Mouse (Mus musculus): ENCODE measurements at regions not wholly inside any gene's neighbourhood (a gene's known extent, or its start where the extent isn't known, plus 50 kb on each side); places are given as distances from the start of the nearest gene placed in this dataset.
"Not testable (repeated sequence)": the region's sequence is repeated elsewhere in the genome, so short reads cannot be mapped to it uniquely, and the experiment has no call there.

DNA sequence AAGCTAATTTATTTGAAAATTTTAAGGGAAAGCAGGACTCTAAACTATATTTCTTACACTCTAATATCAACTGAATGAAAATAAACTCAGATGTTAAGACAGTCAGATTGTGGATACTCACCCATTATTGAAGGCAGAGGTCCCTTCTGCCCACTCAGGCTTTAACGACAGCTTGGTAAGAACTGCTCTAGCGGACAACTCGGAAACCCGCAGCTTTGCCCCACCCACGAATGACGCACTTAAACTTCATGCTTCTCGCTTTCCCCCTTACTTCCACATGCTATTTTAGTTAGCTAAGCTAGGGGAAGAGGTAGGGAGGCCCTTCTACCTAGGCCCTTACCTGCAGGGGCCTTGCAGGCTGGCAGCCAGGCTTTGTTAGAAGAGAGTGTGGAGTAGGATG, 50.8 kb upstream of the Elmo1 start:
- H3K4me2 ChIP-seq = no peak overlapping the region
- ATAC-seq (ENCODE audit: insufficient read depth) = no peak
- 0 out of 2 replicates have a peak, but pooled peaks cover 6% of the 10 kb centered on the region for H3K4me1 ChIP-seq (ENCODE audit: insufficient read depth)
- no peak for TF ChIP-seq CTCF (IDR thresholded peaks at IDR 0.05; ENCODE audit: low read depth)
- no peaks in the 10 kb centered on the region for H3K27me3 ChIP-seq (ENCODE audit: insufficient read depth, low read length)
- DNase-seq = no peak
- H3K27ac ChIP-seq (ENCODE audit: low read depth) = no peak overlapping the region
- no peaks in the 10 kb centered on the region for H3K36me3 ChIP-seq (ENCODE audit: insufficient read depth)
- no peak overlapping the region for H3K4me3 ChIP-seq (ENCODE audit: low read depth, low read length)
- no peak overlapping the region for H3K9ac ChIP-seq
- no peaks in the 10 kb centered on the region for H3K9me3 ChIP-seq (ENCODE audit: low read depth, low read length)
- 90% methylated on average over 7 of the region's 7 CpGs for WGBS

DNA sequence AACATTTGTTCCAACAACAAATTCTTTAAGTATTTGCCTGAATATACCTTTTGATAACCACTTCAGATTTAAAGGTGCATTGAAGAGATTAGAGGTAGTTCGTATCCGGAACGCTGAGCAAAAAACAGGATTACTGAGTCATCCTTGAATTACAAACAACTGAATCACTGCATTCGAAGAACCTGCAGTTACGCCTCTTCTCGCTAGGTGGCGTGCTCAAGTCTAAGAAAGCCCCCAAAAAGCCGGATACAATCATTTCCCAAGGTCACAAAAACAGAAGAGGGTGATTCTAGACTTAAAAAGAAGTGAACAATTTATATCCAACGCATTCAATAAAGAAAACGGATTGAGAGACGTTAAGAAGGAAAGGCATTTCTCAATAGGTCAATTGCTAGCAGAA, 51.9 kb upstream of the Elmo1 start:
- peak; percentile 80 for DNase-seq
- peak; percentile 65 for TF ChIP-seq CTCF (IDR thresholded peaks at IDR 0.05; ENCODE audit: low read depth)
- no peaks in the 10 kb centered on the region for H3K9me3 ChIP-seq (ENCODE audit: low read depth, low read length)
- no peak overlapping the region for H3K4me3 ChIP-seq (ENCODE audit: low read depth, low read length)
- no peak for ATAC-seq (ENCODE audit: insufficient read depth)
- H3K9ac ChIP-seq = no peak overlapping the region
- no peaks in the 10 kb centered on the region for H3K36me3 ChIP-seq (ENCODE audit: insufficient read depth)
- 30% methylated on average over 11 of the region's 11 CpGs for WGBS
- H3K27me3 ChIP-seq (ENCODE audit: insufficient read depth, low read length) = no peaks in the 10 kb centered on the region
- H3K4me1 ChIP-seq (ENCODE audit: insufficient read depth) = 0 out of 2 replicates have a peak, but pooled peaks cover 6% of the 10 kb centered on the region
- no peak overlapping the region for H3K4me2 ChIP-seq
- no peak overlapping the region for H3K27ac ChIP-seq (ENCODE audit: low read depth)

DNA sequence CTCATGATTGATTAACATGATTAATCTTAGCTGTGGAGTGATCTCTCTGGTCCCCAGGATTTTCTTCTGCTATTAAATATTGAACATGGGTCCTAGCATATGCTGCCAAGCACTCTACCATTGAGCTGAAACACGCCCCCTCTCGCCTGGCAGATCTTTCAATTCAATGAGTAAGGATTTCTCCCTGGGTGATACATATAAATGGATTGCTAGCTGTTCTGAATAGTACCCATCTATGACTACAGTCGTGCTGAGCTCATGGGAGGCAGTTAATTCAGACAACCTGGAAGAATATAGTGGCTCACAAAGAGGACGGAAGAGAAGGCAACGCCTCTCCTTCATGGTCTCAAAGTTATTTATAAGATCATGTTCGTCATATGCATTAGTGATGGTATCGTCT, 53.0 kb upstream of the Elmo1 start:
- Histone ChIP-seq H3K4me1 (ENCODE audit: insufficient read depth) (0 out of 2 replicates have a peak, but pooled peaks cover 6% of the 10 kb centered on the region), H3K4me2 (no peak overlapping the region), H3K36me3 (ENCODE audit: insufficient read depth) (no peaks in the 10 kb centered on the region), H3K4me3 (ENCODE audit: low read depth, low read length) (no peak overlapping the region), H3K27me3 (ENCODE audit: insufficient read depth, low read length) (no peaks in the 10 kb centered on the region), H3K9me3 (ENCODE audit: low read depth, low read length) (no peaks in the 10 kb centered on the region), H3K27ac (ENCODE audit: low read depth) (no peak overlapping the region), H3K9ac (no peak overlapping the region)
- WGBS = 87% methylated on average over 7 of the region's 7 CpGs
- ATAC-seq (ENCODE audit: insufficient read depth) (no peak), DNase-seq (no peak)
- no peak for TF ChIP-seq CTCF (IDR thresholded peaks at IDR 0.05; ENCODE audit: low read depth)

DNA sequence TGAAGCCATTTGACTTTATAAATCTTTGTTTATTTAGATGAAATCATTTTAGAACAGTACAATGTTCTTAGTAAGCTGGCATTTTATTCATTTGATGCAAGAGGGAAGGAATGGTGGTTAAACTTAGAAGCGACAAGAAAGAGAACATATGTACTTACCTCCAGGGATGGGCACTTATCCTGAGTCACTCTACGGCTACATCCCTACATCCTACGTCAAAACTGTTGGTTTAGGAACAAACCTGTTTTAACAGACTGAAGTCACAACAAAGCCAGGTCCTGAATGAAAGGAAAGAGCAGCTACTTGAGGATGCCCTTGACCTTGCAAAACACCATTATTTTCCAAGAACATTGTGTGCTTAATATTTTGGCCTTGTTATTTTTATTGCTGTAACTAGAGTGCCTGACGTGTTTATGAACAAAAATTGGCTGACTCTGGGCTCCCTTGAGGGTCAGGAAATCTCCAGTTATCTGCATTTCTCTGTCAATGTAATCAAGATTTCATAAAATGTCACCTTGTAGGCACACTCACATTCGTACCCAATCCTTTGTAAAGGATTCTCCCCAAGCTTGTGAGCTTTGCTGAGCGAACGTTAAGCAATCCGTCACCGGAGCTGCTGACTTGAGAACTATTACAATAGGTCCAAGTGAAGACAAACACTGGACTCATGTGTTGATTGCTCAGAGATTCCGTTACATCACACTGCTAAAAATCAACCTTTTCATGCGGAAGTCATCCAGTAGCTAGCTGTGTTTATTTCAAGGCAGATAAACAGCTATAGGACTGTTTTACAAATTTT, 56.3 kb upstream of the Elmo1 start:
- DNase-seq = peak; percentile 42
- Histone ChIP-seq H3K4me3 (ENCODE audit: low read depth, low read length) (no peak overlapping the region), H3K27me3 (ENCODE audit: insufficient read depth, low read length) (no peaks in the 10 kb centered on the region), H3K4me2 (no peak overlapping the region), H3K4me1 (ENCODE audit: insufficient read depth) (no peaks in the 10 kb centered on the region), H3K9me3 (ENCODE audit: low read depth, low read length) (no peaks in the 10 kb centered on the region), H3K9ac (no peak overlapping the region), H3K36me3 (ENCODE audit: insufficient read depth) (no peaks in the 10 kb centered on the region), H3K27ac (ENCODE audit: low read depth) (no peak overlapping the region)
- WGBS = 56% methylated on average over 11 of the region's 11 CpGs
- no peak for TF ChIP-seq CTCF (IDR thresholded peaks at IDR 0.05; ENCODE audit: low read depth)
- ATAC-seq (ENCODE audit: insufficient read depth) = no peak

DNA sequence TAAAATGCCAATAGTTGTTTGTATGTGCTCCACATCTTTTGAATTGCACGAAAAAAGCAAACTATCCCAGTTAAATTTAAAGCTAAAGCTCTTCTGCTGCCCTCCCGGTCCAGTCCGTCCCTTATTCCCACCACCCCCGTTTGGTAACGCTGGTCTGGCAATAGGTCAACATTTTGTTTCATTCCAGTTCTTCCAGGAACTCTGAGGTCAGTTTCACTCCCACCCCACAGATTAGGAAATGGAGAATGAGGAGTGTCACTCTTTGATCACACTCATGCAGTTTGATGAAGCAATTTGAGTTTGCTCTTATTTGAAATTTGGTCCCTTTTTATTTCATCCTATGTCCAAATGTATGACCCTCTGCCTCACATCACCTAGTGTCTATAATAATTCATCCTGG, 58.7 kb upstream of the Elmo1 start:
- H3K4me1 ChIP-seq (ENCODE audit: insufficient read depth) = no peaks in the 10 kb centered on the region
- H3K9me3 ChIP-seq (ENCODE audit: low read depth, low read length) = no peaks in the 10 kb centered on the region
- H3K27me3 ChIP-seq (ENCODE audit: insufficient read depth, low read length) = no peaks in the 10 kb centered on the region
- H3K36me3 ChIP-seq (ENCODE audit: insufficient read depth) = no peaks in the 10 kb centered on the region
- H3K4me2 ChIP-seq = no peak overlapping the region
- WGBS = 58% methylated on average over 5 of the region's 5 CpGs
- H3K27ac ChIP-seq (ENCODE audit: low read depth) = no peak overlapping the region
- no peak overlapping the region for H3K9ac ChIP-seq
- no peak for TF ChIP-seq CTCF (IDR thresholded peaks at IDR 0.05; ENCODE audit: low read depth)
- no peak overlapping the region for H3K4me3 ChIP-seq (ENCODE audit: low read depth, low read length)
- no peak for DNase-seq
- no peak for ATAC-seq (ENCODE audit: insufficient read depth)

DNA sequence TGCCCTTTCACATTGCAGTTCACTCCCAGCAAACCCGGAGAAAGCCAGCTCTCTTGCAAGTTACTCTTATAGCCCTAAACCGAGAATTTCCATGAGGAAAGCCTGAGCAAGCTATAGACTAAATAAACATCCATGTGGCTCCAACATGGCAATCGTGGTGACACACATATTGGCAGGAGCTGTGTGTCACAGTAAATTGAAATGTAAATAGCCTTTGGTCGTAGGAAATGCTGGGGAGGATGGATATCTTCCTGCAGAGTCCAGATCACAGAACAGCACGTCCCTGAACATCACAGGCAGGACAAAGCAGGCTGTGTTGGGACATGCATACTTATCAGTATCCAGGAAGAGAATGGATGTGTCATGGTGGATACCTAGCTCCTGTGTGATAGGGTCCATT, 59.3 kb upstream of the Elmo1 start:
- Histone ChIP-seq H3K4me3 (ENCODE audit: low read depth, low read length) (no peak overlapping the region), H3K9ac (no peak overlapping the region), H3K4me1 (ENCODE audit: insufficient read depth) (no peaks in the 10 kb centered on the region), H3K27ac (ENCODE audit: low read depth) (no peak overlapping the region), H3K36me3 (ENCODE audit: insufficient read depth) (no peaks in the 10 kb centered on the region), H3K9me3 (ENCODE audit: low read depth, low read length) (no peaks in the 10 kb centered on the region), H3K27me3 (ENCODE audit: insufficient read depth, low read length) (no peaks in the 10 kb centered on the region), H3K4me2 (no peak overlapping the region)
- 21% methylated on average over 5 of the region's 5 CpGs for WGBS
- DNase-seq (peak; percentile 71), ATAC-seq (ENCODE audit: insufficient read depth) (peak; percentile 75; the same call in 1 of the 2 replicates)
- no peak for TF ChIP-seq CTCF (IDR thresholded peaks at IDR 0.05; ENCODE audit: low read depth)

DNA sequence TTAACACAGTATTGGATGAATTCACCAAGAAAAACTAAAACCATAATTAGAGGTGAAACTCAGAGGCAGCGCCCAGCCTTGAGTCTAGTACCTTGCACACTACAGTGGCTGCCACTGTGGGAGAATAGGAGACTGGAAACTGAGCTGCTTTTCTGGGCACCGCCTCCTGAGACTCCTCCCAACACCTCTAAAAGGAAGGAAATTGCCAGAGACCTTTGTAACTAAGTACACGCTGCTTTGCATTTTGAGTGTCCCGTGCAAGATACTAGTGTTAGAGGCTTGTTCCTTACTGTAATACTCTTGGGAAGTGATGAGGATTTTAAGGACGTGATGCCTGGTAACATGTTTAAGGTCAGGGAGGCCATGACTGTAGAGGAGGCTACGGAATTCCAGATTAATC, 63.8 kb upstream of the Elmo1 start:
- Histone ChIP-seq H3K4me1 (ENCODE audit: insufficient read depth) (no peaks in the 10 kb centered on the region), H3K9me3 (ENCODE audit: low read depth, low read length) (no peaks in the 10 kb centered on the region)
- 69% methylated on average over 6 of the region's 6 CpGs for WGBS

DNA sequence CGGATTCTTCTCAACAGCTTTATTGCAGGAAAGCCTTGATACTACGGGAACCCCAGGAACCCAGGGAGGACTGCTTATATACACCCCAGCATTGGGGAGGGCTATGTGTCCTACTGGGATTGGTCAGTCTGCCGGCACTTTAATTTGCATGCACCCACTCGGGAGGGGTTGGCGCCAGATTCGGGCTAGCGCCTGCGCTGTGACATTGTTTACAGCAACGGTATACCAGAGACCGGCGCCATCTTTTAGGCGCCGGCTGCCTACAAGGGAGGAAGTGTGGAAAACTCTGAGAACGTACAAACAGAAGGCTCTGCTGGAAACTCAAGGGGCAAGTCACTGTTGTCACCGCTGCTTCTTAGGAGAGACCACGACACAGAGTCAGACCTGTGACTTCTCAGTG, 73.9 kb upstream of the Elmo1 start:
- not testable (repeated sequence) for H3K36me3 ChIP-seq (ENCODE audit: insufficient read depth); H3K27me3 ChIP-seq (ENCODE audit: insufficient read depth, low read length); H3K4me3 ChIP-seq (ENCODE audit: low read depth, low read length); H3K4me1 ChIP-seq (ENCODE audit: insufficient read depth); H3K9ac ChIP-seq; DNase-seq; H3K4me2 ChIP-seq; ATAC-seq (ENCODE audit: insufficient read depth); H3K27ac ChIP-seq (ENCODE audit: low read depth); H3K9me3 ChIP-seq (ENCODE audit: low read depth, low read length)
- WGBS = 83% methylated on average over 16 of the region's 16 CpGs

More for the DNA sequence above, 63.8 kb upstream of the Elmo1 start:
- H3K27me3 ChIP-seq (ENCODE audit: insufficient read depth, low read length) = no peaks in the 10 kb centered on the region
- DNase-seq = no peak
- ATAC-seq (ENCODE audit: insufficient read depth) = no peak
- H3K9ac ChIP-seq = no peak overlapping the region
- no peak for TF ChIP-seq CTCF (IDR thresholded peaks at IDR 0.05; ENCODE audit: low read depth)
- no peaks in the 10 kb centered on the region for H3K36me3 ChIP-seq (ENCODE audit: insufficient read depth)
- no peak overlapping the region for H3K4me2 ChIP-seq
- no peak overlapping the region for H3K4me3 ChIP-seq (ENCODE audit: low read depth, low read length)
- H3K27ac ChIP-seq (ENCODE audit: low read depth) = no peak overlapping the region
